Mouse (Mus musculus) kidney, postnatal 0 days (tissue): ENCODE results near the gene Nkx1-1. TPM values are rescaled to one million over a fixed set of nuclear protein-coding genes. Genes with fewer than 3 reads are reported as not detected.

Experiments used
- ATAC-seq: fragments of 200-750 bp; cut with Nextera tagmentation; replicated peaks from 2 replicates; pipeline ENCODE4 v1.8.0; 2017; ENCODE audit warnings: low read depth, moderate number of reproducible peaks, moderate TSS enrichment, moderate library complexity; ENCODE audit not compliant: low FRiP score
- DNase-seq: peaks from one replicate; pipeline ENCODE4 v3.0.0-alpha.2; 2016; ENCODE audit warnings: low spot score
- H3K27ac ChIP-seq: fragments of 300-500 bp; sonication (generic); 2 replicates; pipeline ENCODE4 v1.5.1; 2014; ENCODE audit warnings: mild to moderate bottlenecking
- H3K27me3 ChIP-seq: fragments of 300-500 bp; sonication (generic); 2 replicates; pipeline ENCODE4 v1.6.1; 2014; ENCODE audit warnings: low read length, mixed read lengths; ENCODE audit not compliant: insufficient read depth
- H3K36me3 ChIP-seq: fragments of 300-500 bp; sonication (generic); 2 replicates; pipeline ENCODE4 v1.6.1; 2014; ENCODE audit warnings: low read length, mixed read lengths; ENCODE audit not compliant: insufficient read depth
- H3K4me1 ChIP-seq: fragments of 300-500 bp; sonication (generic); replicated peaks from 2 replicates; pipeline ENCODE4 v1.6.1; 2014; ENCODE audit warnings: antibody characterized with exemption, low read length, mixed read lengths; ENCODE audit not compliant: insufficient read depth
- H3K4me2 ChIP-seq: fragments of 300-500 bp; sonication (generic); 2 replicates; pipeline ENCODE4 v1.6.1; 2014; ENCODE audit warnings: mild to moderate bottlenecking, low read length, moderate library complexity, mixed read lengths
- H3K4me3 ChIP-seq: fragments of 300-500 bp; sonication (generic); replicated peaks from 2 replicates; pipeline ENCODE4 v1.5.1; 2014; ENCODE audit warnings: low read depth, low read length
- H3K9ac ChIP-seq: fragments of 300-500 bp; sonication (generic); 2 replicates; pipeline ENCODE4 v1.6.1; 2014; ENCODE audit warnings: low read depth, low read length
- H3K9me3 ChIP-seq: fragments of 300-500 bp; sonication (generic); replicated peaks from 2 replicates; pipeline ENCODE4 v1.6.1; 2016; ENCODE audit warnings: low read length, inconsistent platforms, mixed read lengths
- CTCF ChIP-seq: IDR thresholded peaks from 2 replicates; pipeline ENCODE4 v1.5.1; 2016; ENCODE audit warnings: antibody characterized with exemption, low read depth, mild to moderate bottlenecking, moderate library complexity
- WGBS: fragments of 180-500 bp; shearing (Covaris S2); extraction: QIAGEN DNeasy Blood & Tissue Kit; methylation state at CpG from one replicate; pipeline ENCODE4 v1.1.7; 2014; 5-methylcytosine and 5-hydroxymethylcytosine counted together
- polyA plus RNA-seq: library from polyadenylated mRNA; unstranded; fragments of >200 nt; fragmentation: Nextera tagmentation; extraction: Ambion mirVana; gene quantifications from 2 replicates; pipeline ENCODE4 v1.2.1, GENCODE M21; 2015

The Nkx1-1 gene
- polyA plus RNA-seq, 1 experiment from 2014 or later, result not detected

- Histone ChIP-seq H3K27ac (no peak overlapping the region), H3K27me3 (peaks cover 78% of the 10 kb centered on the region), H3K9ac (no peak overlapping the region), H3K4me2 (no peak overlapping the region), H3K4me1 (no peaks in the 10 kb centered on the region; the same call in 1 of the 2 replicates), H3K4me3 (no peak overlapping the region), H3K36me3 (no peaks in the 10 kb centered on the region), H3K9me3 (no peaks in the 10 kb centered on the region)
- no peak for DNase-seq
- no peak for TF ChIP-seq CTCF
- 3% methylated on average over 16 of the region's 16 CpGs for whole genome bisulfite sequencing
- ATAC-seq, result no peak
These were observed 3.7 kb downstream of the Nkx1-1 start for GRCm38 (mm10) chr5:33430106-33430505.

GRCm38 (mm10) chr5:33427461-33427860 is 6.3 kb downstream of the Nkx1-1 start:
- Histone ChIP-seq H3K9me3 (no peaks in the 10 kb centered on the region), H3K36me3 (no peaks in the 10 kb centered on the region), H3K4me3 (no peak overlapping the region), H3K27me3 (peaks cover 52% of the 10 kb centered on the region), H3K27ac (no peak overlapping the region), H3K4me2 (no peak overlapping the region), H3K9ac (no peak overlapping the region), H3K4me1 (no peaks in the 10 kb centered on the region; the same call in 1 of the 2 replicates)
- TF ChIP-seq CTCF, result no peak
- ATAC-seq, result no peak
- DNase-seq, result no peak

- 68% methylated on average over 3 of the region's 3 CpGs for WGBS
- Histone ChIP-seq H3K27ac (no peak overlapping the region), H3K4me3 (no peak overlapping the region), H3K9me3 (no peaks in the 10 kb centered on the region), H3K36me3 (peaks cover 7% of the 10 kb centered on the region; the same call in 1 of the 2 replicates), H3K9ac (no peak overlapping the region), H3K4me1 (no peaks in the 10 kb centered on the region), H3K4me2 (no peak overlapping the region), H3K27me3 (no peaks in the 10 kb centered on the region)
- ATAC-seq (no peak), DNase-seq (no peak)
- TF ChIP-seq CTCF, result no peak
These were observed 13.5 kb downstream of the Nkx1-1 start for GRCm38 (mm10) chr5:33420313-33420712.

- Histone ChIP-seq H3K27ac (no peak overlapping the region), H3K9ac (no peak overlapping the region), H3K4me2 (no peak overlapping the region), H3K4me1 (no peaks in the 10 kb centered on the region), H3K4me3 (no peak overlapping the region), H3K36me3 (peaks cover 6% of the 10 kb centered on the region; the same call in 1 of the 2 replicates), H3K9me3 (no peaks in the 10 kb centered on the region), H3K27me3 (no peaks in the 10 kb centered on the region)
- WGBS, result 58% methylated on average over 12 of the region's 12 CpGs
- ATAC-seq (no peak), DNase-seq (no peak)
- TF ChIP-seq CTCF, result no peak
These were observed 33.0 kb downstream of the Nkx1-1 start for GRCm38 (mm10) chr5:33400819-33401218.

GRCm38 (mm10) chr5:33396828-33397227 is 36.9 kb downstream of the Nkx1-1 start:
- 86% methylated on average over 7 of the region's 7 CpGs for WGBS
- no peak for TF ChIP-seq CTCF

GRCm38 (mm10) chr5:33395693-33396092 is 38.1 kb downstream of the Nkx1-1 start:
- ATAC-seq (no peak), DNase-seq (no peak)
- H3K4me2 ChIP-seq, result no peak overlapping the region
- no peak overlapping the region for H3K27ac ChIP-seq
- H3K9ac ChIP-seq, result no peak overlapping the region
- no peaks in the 10 kb centered on the region for H3K4me1 ChIP-seq
- H3K4me3 ChIP-seq, result no peak overlapping the region
- no peaks in the 10 kb centered on the region for H3K27me3 ChIP-seq
- WGBS, result 93% methylated on average over 11 of the region's 11 CpGs
- TF ChIP-seq CTCF, result no peak
- 0 out of 2 replicates have a peak, but pooled peaks cover 26% of the 10 kb centered on the region for H3K36me3 ChIP-seq
- no peaks in the 10 kb centered on the region for H3K9me3 ChIP-seq

More at GRCm38 (mm10) chr5:33396828-33397227, 36.9 kb downstream of the Nkx1-1 start:
- H3K36me3 ChIP-seq, result 0 out of 2 replicates have a peak, but pooled peaks cover 19% of the 10 kb centered on the region
- H3K4me2 ChIP-seq, result no peak overlapping the region
- no peaks in the 10 kb centered on the region for H3K27me3 ChIP-seq
- DNase-seq (no peak), ATAC-seq (no peak)
- no peak overlapping the region for H3K27ac ChIP-seq
- H3K4me1 ChIP-seq, result no peaks in the 10 kb centered on the region
- H3K4me3 ChIP-seq, result no peak overlapping the region
- no peaks in the 10 kb centered on the region for H3K9me3 ChIP-seq
- no peak overlapping the region for H3K9ac ChIP-seq

- Histone ChIP-seq H3K9ac (no peak overlapping the region), H3K4me3 (no peak overlapping the region), H3K27ac (no peak overlapping the region), H3K9me3 (no peaks in the 10 kb centered on the region), H3K4me2 (no peak overlapping the region), H3K4me1 (no peaks in the 10 kb centered on the region), H3K27me3 (no peaks in the 10 kb centered on the region), H3K36me3 (peaks cover 36% of the 10 kb centered on the region)
- DNase-seq (peak; percentile 92), ATAC-seq (0 out of 2 replicates have a peak, but pooled peaks have one; percentile 36)
- TF ChIP-seq CTCF, result peak; percentile 99
- 15% methylated on average over 7 of the region's 7 CpGs for WGBS
These were observed 40.0 kb downstream of the Nkx1-1 start for GRCm38 (mm10) chr5:33393803-33394202.
